Mouse (Mus musculus) Patski (cell line): ENCODE data around the gene Trank1. TPM values are rescaled to one million over a fixed set of nuclear protein-coding genes. Genes with fewer than 3 reads are reported as not detected.
A peak's percentile ranks its signal among the peaks of the same experiment; 100 is the strongest.

Source experiments
- ATAC-seq: fragments of 100-300 bp; one replicate; pipeline ENCODE4 v1.8.0; 2021
- CTCF ChIA-PET: fragments of 350-600 bp; sonication (Branson Sonifier 250); formaldehyde crosslinking; loops from one replicate; lab custom pipeline; 2022; ENCODE audit warnings: inconsistent platforms; lab: Charles Lee
- POLR2A ChIA-PET: fragments of 350-600 bp; sonication (Branson Sonifier 250); formaldehyde crosslinking; loops from one replicate; lab custom pipeline; 2022; ENCODE audit warnings: antibody characterized with exemption, inconsistent platforms; lab: Charles Lee
- DNase-seq: peaks from one replicate; pipeline ENCODE4 v3.0.0-alpha.2; 2011; ENCODE audit warnings: low read depth, low spot score
- H3K27me3 ChIP-seq: fragments of 371-371 bp; one replicate; pipeline ENCODE4 v1.5.1; 2021
- CTCF ChIP-seq: fragments of 100-300 bp; IDR thresholded peaks from one replicate; pipeline ENCODE4 v1.5.1; 2021
- in situ Hi-C: fragments of 300-500 bp; cut with MboI; formaldehyde crosslinking; loops from 3 replicates; pipeline ENCODE4 v1.11.1; 2018; ENCODE audit warnings: low pct_unique_long_range_greater_than_20kb, mixed read lengths
- polyA plus RNA-seq: library from polyadenylated mRNA; unstranded; gene quantifications from one replicate; pipeline ENCODE4 v1.2.3, GENCODE M21; 2021

Trank1 gene
- polyA plus RNA-seq, 1 experiment from 2014 or later, result 8.6 TPM

DNA sequence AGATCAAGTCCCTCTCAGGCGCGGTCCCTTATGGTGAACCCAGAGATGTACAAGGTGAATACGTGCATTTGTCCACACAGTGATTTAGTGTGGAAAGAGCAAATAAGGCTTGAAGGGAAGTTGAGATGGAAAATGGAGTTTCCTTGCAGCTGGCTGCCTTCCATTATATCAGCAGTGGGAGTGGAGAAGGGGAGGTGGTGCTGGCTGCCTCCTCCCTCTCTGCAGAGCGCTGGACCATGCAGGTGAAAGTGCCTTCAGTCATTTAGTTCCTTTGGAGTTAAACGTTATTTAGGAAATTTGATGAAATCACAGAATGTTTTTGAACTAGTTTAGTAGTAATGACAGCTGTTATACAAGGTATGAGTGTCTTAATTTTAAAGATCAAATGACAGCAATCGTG is 66.3 kb downstream of the Trank1 start:
- ATAC-seq, result no peak
- in situ Hi-C loops, result no loop called here
- ChIA-PET CTCF (interaction anchor here (1.7 kb wide), 1 partner anchor 98 kb away, joined by 4 read pairs; no protein-coding TSS in a partner anchor), POLR2A (no interaction called here)
- H3K27me3 ChIP-seq, result no peaks in the 10 kb centered on the region
- TF ChIP-seq CTCF, result no peak
- DNase-seq, result no peak

GRCm38 (mm10) chr9:111381056-111382025 is 69.8 kb downstream of the Trank1 start:
- no peak for DNase-seq
- no peaks in the 10 kb centered on the region for H3K27me3 ChIP-seq
- no peak for ATAC-seq
- ChIA-PET POLR2A (no interaction called here), CTCF (interaction anchor here (0.9 to 1.8 kb wide), 3 partner anchors 11 to 96 kb away, joined by 3 to 6 read pairs (median 4); no protein-coding TSS in a partner anchor)
- TF ChIP-seq CTCF, result no peak
- in situ Hi-C loops, result no loop called here

DNA sequence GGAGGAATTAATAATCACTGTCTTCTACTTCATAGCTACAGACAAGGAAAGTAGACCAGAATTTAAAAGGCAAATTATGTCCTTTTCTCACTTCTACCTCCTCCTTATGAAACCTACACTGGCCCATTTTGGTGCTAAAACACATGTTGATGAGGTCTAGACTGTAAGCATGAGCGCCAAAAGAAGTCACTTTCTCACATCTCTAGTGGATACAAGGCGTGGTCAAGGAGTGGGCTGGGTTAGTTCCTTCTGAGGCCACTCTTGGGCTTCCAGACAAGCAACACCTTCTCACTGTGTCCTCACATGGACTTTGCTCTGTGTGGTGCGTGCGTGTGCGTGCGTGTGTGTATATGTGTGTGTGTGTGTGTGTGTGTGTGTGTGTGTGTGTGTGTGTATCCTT is 70.9 kb downstream of the Trank1 start:
- ATAC-seq (no peak), DNase-seq (no peak)
- no peak for TF ChIP-seq CTCF
- ChIA-PET POLR2A (interaction anchor here (0.6 to 1.1 kb wide), 2 partner anchors 9 to 91 kb away, joined by 3 read pairs; no protein-coding TSS in a partner anchor), CTCF (interaction anchor here (0.7 to 1.6 kb wide), 5 partner anchors 8 to 95 kb away, joined by 3 to 6 read pairs (median 3); no protein-coding TSS in a partner anchor)
- no peaks in the 10 kb centered on the region for H3K27me3 ChIP-seq
- in situ Hi-C loops, result no loop called here

GRCm38 (mm10) chr9:111383046-111383445 is 71.5 kb downstream of the Trank1 start:
- ATAC-seq (no peak), DNase-seq (no peak)
- in situ Hi-C loops, result no loop called here
- H3K27me3 ChIP-seq, result no peaks in the 10 kb centered on the region
- no peak for TF ChIP-seq CTCF
- CTCF ChIA-PET, result interaction anchor here (0.7 to 1.6 kb wide), 6 partner anchors 9 to 94 kb away, joined by 3 to 6 read pairs (median 4); no protein-coding TSS in a partner anchor
- POLR2A ChIA-PET, result interaction anchor here (0.6 to 1.3 kb wide), 3 partner anchors 9 to 91 kb away, joined by 3 read pairs; no protein-coding TSS in a partner anchor

DNA sequence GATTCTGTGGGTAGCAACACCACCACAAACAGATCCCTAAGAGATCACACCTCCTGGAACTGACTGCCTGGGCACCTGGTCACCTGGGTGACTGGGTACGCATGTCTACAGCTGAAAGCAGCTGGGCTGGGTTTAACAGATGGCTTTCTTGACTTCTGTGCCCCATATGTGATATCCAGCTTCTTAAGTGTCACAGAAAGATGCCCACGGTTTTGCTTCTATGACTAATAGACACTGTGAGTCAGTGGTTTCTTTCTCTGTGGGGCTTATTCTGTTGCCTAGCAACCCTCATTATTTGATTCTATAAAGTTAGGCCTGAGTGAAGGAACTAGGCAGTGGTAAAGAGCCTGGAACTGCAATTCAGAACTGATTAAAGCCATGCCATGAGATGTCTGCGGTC is 72.2 kb downstream of the Trank1 start:
- DNase-seq (no peak), ATAC-seq (peak; percentile 83)
- no peaks in the 10 kb centered on the region for H3K27me3 ChIP-seq
- ChIA-PET POLR2A (interaction anchor here (1.3 kb wide), 1 partner anchor 18 kb away, joined by 3 read pairs; no protein-coding TSS in a partner anchor), CTCF (interaction anchor here (0.9 to 1.6 kb wide), 7 partner anchors 10 to 94 kb away, joined by 3 to 6 read pairs (median 3); no protein-coding TSS in a partner anchor)
- in situ Hi-C loops, result no loop called here
- no peak for TF ChIP-seq CTCF

DNA sequence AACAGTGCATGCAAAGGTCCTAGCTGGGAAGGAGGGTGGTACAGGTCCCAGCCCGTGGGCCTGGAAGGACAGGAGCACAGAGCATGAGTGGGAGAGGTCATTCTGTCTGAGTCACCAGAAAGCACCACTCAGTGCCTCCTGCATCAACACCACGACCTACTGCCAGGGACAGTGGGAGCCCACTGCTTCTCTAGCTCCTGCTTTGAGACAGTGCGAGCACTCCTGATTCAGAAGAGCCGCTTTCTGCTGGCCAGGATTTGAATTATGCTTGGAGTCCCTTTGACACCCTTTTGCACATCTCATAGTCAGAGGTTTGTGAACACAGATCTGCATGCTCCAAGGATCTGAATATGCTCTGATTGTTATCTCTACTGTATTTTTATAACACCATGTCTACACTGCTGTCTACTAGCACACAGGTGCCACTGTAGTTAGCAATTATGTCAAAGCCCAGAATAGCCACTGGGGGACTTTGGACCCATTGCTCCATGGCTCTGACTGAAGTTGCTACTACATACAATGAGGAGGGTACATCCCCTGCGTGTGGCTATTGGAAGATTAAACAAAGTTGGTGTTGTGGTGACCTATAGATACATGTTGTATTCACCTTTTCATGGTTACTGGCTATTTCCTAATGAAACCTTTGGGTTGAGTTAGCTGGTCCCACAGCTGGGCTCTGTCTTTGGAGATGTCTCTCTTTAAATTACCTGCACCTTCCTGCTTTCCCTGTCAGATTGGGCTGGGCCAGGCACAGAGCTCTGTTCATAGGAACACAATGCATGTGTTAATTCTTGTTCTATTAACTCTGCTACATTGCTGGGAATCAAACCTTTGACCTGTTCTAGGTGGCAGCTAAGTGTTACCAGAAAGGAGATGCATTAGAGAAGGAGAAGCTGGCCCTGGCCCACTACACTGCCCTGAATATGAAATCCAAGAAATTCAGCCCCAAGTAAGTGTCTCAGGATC is 74.3 kb downstream of the Trank1 start:
- in situ Hi-C loops, result no loop called here
- DNase-seq (no peak), ATAC-seq (no peak)
- ChIA-PET POLR2A (no interaction called here), CTCF (interaction anchor here (1.0 to 4.1 kb wide), 6 partner anchors 11 to 90 kb away, joined by 3 to 22 read pairs (median 4); no protein-coding TSS in a partner anchor)
- TF ChIP-seq CTCF, result no peak
- no peaks in the 10 kb centered on the region for H3K27me3 ChIP-seq

- POLR2A ChIA-PET, result no interaction called here
- no peak for DNase-seq
- no peak for TF ChIP-seq CTCF
- no peaks in the 10 kb centered on the region for H3K27me3 ChIP-seq
- CTCF ChIA-PET, result interaction anchor here (1.0 to 4.1 kb wide), 7 partner anchors 10 to 90 kb away, joined by 3 to 22 read pairs (median 3); no protein-coding TSS in a partner anchor
- ATAC-seq, result peak; percentile 42
- in situ Hi-C loops, result no loop called here
These were observed 75.0 kb downstream of the Trank1 start for GRCm38 (mm10) chr9:111386569-111386968.

DNA sequence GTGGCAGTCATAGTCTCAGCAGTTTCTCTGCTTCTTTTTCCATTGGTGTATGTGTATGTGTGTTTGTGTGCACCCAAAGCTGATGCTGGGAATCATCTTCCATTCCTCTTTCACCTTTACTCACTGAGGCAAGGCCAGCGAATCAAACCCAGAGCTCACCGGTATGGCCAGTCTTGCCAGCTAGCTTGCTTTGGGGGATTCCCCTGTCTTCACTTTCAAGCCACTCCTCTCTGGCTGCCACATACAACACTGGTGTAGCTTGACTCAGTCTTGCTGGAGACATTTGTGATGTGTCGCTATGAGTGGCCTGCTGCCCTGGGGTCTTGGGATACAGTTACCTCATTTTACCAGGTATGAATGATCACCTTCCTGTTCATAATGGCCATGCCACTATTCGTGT is 76.0 kb downstream of the Trank1 start:
- no peaks in the 10 kb centered on the region for H3K27me3 ChIP-seq
- no peak for TF ChIP-seq CTCF
- DNase-seq, result no peak
- in situ Hi-C loops, result no loop called here
- ChIA-PET POLR2A (interaction anchor here (0.9 kb wide), 1 partner anchor 86 kb away, joined by 3 read pairs; no protein-coding TSS in a partner anchor), CTCF (interaction anchor here (0.7 to 4.1 kb wide), 10 partner anchors 8 to 92 kb away, joined by 3 to 22 read pairs (median 4); no protein-coding TSS in a partner anchor)
- no peak for ATAC-seq

DNA sequence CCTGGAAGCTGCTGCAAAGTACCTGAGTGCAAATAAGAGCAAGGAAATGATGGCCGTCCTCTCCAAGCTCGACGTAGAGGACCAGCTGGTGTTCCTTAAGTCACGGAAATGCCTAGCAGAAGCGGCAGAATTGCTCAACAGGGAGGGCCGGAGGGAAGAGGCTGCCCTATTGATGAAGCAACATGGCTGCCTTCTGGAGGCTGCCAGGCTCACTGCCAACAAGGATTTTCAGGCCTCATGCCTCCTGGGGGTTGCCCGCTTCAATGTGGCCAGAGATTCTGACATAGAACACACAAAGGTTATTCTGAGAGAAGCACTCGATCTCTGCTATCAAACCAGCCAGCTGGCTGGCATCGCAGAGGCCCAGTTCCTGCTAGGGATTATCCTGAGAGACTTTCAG is 78.5 kb downstream of the Trank1 start:
- in situ Hi-C loops, result no loop called here
- H3K27me3 ChIP-seq, result no peaks in the 10 kb centered on the region
- CTCF ChIA-PET, result interaction anchor here (1.1 to 4.1 kb wide), 4 partner anchors 9 to 100 kb away, joined by 5 to 22 read pairs (median 7); no protein-coding TSS in a partner anchor
- DNase-seq (no peak), ATAC-seq (no peak)
- POLR2A ChIA-PET, result no interaction called here
- no peak for TF ChIP-seq CTCF
